Mouse (Mus musculus) ES-E14 (cell line): Measurements from ENCODE around the gene Mrtfa. TPM values are rescaled to one million over a fixed set of nuclear protein-coding genes. Genes with fewer than 3 reads are reported as not detected.

Experiments
- DNase-seq: peaks from one replicate; pipeline ENCODE4 v3.0.0-alpha.2; 2013; ENCODE audit warnings: low read depth, low spot score
- H3K27ac ChIP-seq: 2 replicates; pipeline ENCODE4 v1.5.1; 2012; ENCODE audit warnings: low read depth, mild to moderate bottlenecking, low read length, moderate library complexity, mixed read lengths; ENCODE audit not compliant: poor library complexity, insufficient read depth, severe bottlenecking
- H3K36me3 ChIP-seq: 2 replicates; pipeline ENCODE4 v1.6.1; 2012; ENCODE audit warnings: mild to moderate bottlenecking, low read length, moderate library complexity, mixed read lengths; ENCODE audit not compliant: control insufficient read depth, poor library complexity, insufficient read depth, severe bottlenecking
- H3K4me1 ChIP-seq, 2 experiments: fragments of 150-350 bp in 1 of 2; sonication (generic) in 1 of 2; 2 replicates each; pipeline ENCODE4 v1.6.1; 2012; ENCODE audit warnings: low read length in 2 of 2, mild to moderate bottlenecking in 1 of 2, mixed read lengths in 1 of 2; ENCODE audit not compliant: control insufficient read depth in 2 of 2, insufficient read depth in 2 of 2, poor library complexity in 1 of 2
- H3K4me3 ChIP-seq, 2 experiments: fragments of 150-350 bp in 1 of 2; sonication (generic) in 1 of 2; 2 replicates each; pipeline ENCODE4 v1.5.1; 2012; ENCODE audit warnings: low read length in 2 of 2, low read depth in 1 of 2, mild to moderate bottlenecking in 1 of 2, mixed read lengths in 1 of 2; ENCODE audit not compliant: insufficient read depth in 1 of 2, poor library complexity in 1 of 2, severe bottlenecking in 1 of 2
- H3K9ac ChIP-seq: 2 replicates; pipeline ENCODE4 v1.6.1; 2012; ENCODE audit warnings: low read depth, mild to moderate bottlenecking, low read length, mixed read lengths; ENCODE audit not compliant: poor library complexity, insufficient read depth, severe bottlenecking
- H3K9me3 ChIP-seq: fragments of 150-350 bp; sonication (generic); 2 replicates; pipeline ENCODE4 v1.6.1; 2012; ENCODE audit warnings: low read depth, mild to moderate bottlenecking, low read length; ENCODE audit not compliant: control insufficient read depth, insufficient read depth
- CHD2 ChIP-seq: IDR thresholded peaks from 2 replicates; pipeline ENCODE4 v1.6.1; 2014; ENCODE audit warnings: mild to moderate bottlenecking, low read depth, low read length, inconsistent platforms
- HCFC1 ChIP-seq: IDR thresholded peaks from 2 replicates; pipeline ENCODE4 v1.6.1; 2012; ENCODE audit warnings: low read length, inconsistent platforms, borderline replicate concordance; ENCODE audit not compliant: insufficient read depth
- MAFK ChIP-seq: IDR thresholded peaks from 2 replicates; pipeline ENCODE4 v1.6.1; 2014; ENCODE audit warnings: mild to moderate bottlenecking, low read depth, low read length, inconsistent platforms; ENCODE audit not compliant: insufficient read depth
- ZC3H11A ChIP-seq: IDR thresholded peaks from 2 replicates; pipeline ENCODE4 v1.6.1; 2012; ENCODE audit warnings: low read depth, mild to moderate bottlenecking, inconsistent platforms, low read length, borderline replicate concordance
- ZNF384 ChIP-seq: IDR thresholded peaks from 2 replicates; pipeline ENCODE4 v1.6.1; 2012; ENCODE audit warnings: low read depth, low read length, inconsistent platforms
- in situ Hi-C, 2 experiments: fragments of 600-800 bp; cut with MboI; formaldehyde crosslinking; loops; one replicate each; pipeline ENCODE4 v1.15.1; 2025; ENCODE audit warnings: low sequenced_read_pairs in 2 of 2, inconsistent platforms in 1 of 2; ENCODE audit not compliant: unreplicated experiment in 2 of 2
- total RNA-seq: library from RNA; depleted of rRNA; stranded (reverse); fragments of 300-350 nt; gene quantifications from 2 replicates; pipeline ENCODE4 v1.2.3, GENCODE M21; 2012

Gene Mrtfa
- total RNA-seq, 1 experiment: 16.7 TPM

GRCm38 (mm10) chr15:80988331-80988730 lies 202.2 kb downstream of the Mrtfa start:
- Histone ChIP-seq H3K36me3 (no peaks in the 10 kb centered on the region), H3K9me3 (no peaks in the 10 kb centered on the region), H3K4me1 (no peaks in the 10 kb centered on the region), H3K4me3 (no peak overlapping the region), H3K27ac (no peak overlapping the region), H3K9ac (no peak overlapping the region)
- DNase-seq: no peak
- no peak for TF ChIP-seq CHD2
- TF ChIP-seq HCFC1: no peak
- TF ChIP-seq ZNF384: no peak
- no peak for TF ChIP-seq ZC3H11A
- no peak for TF ChIP-seq MAFK
- in situ Hi-C loops: no loop called here

DNA sequence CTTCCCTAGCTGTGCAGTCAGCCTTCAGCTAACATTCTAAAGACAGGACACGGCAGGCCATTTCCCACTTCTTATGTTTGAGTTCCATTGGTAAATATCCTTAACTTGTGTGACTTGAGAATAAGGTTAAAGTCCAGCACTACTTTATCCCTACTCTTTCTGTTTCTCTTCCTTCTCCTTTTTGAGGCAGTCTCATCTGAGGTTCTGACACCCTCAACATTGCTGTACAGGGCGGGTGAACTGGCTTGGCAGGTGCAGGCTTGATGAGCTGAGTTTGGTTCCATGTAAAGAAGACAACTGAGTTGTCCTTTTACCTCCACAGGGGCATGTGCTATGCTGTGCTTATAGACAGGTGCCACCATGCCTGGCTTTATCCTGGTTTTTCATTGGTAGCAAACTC lies 207.3 kb downstream of the Mrtfa start:
- TF ChIP-seq ZC3H11A (no peak), CHD2 (no peak), ZNF384 (no peak), MAFK (no peak)
- H3K4me1 ChIP-seq: no peaks in the 10 kb centered on the region; a peak in 1 of 4 replicates
- no peak overlapping the region for H3K27ac ChIP-seq
- in situ Hi-C loops: no loop called here
- no peaks in the 10 kb centered on the region for H3K36me3 ChIP-seq
- no peaks in the 10 kb centered on the region for H3K9me3 ChIP-seq
- no peak overlapping the region for H3K9ac ChIP-seq
- no peak for DNase-seq
- H3K4me3 ChIP-seq: no peak overlapping the region

- no peaks in the 10 kb centered on the region for H3K36me3 ChIP-seq
- no peak for DNase-seq
- no peak overlapping the region for H3K4me3 ChIP-seq
- H3K27ac ChIP-seq: no peak overlapping the region
- H3K9me3 ChIP-seq: no peaks in the 10 kb centered on the region
- H3K9ac ChIP-seq: no peak overlapping the region
- TF ChIP-seq ZNF384: no peak
- no peak for TF ChIP-seq MAFK
- TF ChIP-seq CHD2: no peak
- TF ChIP-seq ZC3H11A: no peak
- TF ChIP-seq HCFC1: no peak
- peaks cover 0 to 5% of the 10 kb centered on the region in 2 experiments; a peak in 1 of 4 replicates for H3K4me1 ChIP-seq
- in situ Hi-C loops: no loop called here
These were observed 209.4 kb downstream of the Mrtfa start for GRCm38 (mm10) chr15:80981176-80981575.

GRCm38 (mm10) chr15:80979611-80980010 lies 210.9 kb downstream of the Mrtfa start:
- H3K9ac ChIP-seq: no peak overlapping the region
- H3K9me3 ChIP-seq: no peaks in the 10 kb centered on the region
- no peak overlapping the region for H3K4me3 ChIP-seq
- DNase-seq: no peak
- H3K4me1 ChIP-seq: peaks cover 0 to 5% of the 10 kb centered on the region in 2 experiments; a peak in 1 of 4 replicates
- no peak overlapping the region for H3K27ac ChIP-seq
- H3K36me3 ChIP-seq: no peaks in the 10 kb centered on the region
- in situ Hi-C loops: no loop called here
- TF ChIP-seq ZNF384 (no peak), CHD2 (no peak)

DNA sequence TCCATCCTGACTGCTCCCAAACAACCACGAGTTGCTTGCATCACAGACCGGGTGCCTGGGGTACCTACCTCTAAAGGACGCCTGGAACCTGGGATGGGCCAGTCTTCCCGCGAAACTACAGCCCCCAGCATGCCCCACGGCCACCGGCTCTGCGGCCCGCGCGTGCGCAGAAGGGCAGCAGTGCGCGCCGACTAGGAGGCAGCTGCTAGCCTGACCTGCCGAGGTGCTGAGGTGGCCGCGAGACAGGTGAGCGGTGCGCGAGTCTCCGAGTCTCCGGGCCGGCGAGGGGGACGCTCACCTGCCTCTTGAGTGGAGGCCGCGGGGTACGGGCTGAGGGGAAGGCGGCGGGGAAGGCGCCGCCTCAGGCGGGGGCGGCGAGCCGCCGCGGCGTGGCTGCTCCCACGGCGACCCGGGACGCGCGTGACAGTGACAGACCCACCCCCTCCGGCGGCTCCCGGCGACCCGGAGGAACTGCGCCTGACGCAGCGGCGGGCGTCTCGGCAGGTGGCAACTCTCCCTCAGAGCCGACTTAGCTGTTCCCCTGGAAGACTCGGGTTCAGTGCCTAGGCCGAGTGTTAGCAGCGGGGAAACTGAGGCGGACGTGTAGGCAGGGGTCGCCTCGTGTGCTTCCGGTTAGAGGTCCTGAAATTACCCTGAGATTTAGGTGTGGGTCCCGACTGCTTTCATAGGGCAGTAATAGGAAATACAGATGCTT lies 212.8 kb downstream of the Mrtfa start, which contains the start of gene Sgsm3:
Sgsm3 (plus strand) TSS at position 146 of the 715 bp plus-strand sequence.
- peak; percentile 75 for DNase-seq
- H3K9ac ChIP-seq: peak within 1 kb of the TSS; percentile 89
- H3K36me3 ChIP-seq: no peaks in the 10 kb centered on the region
- H3K4me3 ChIP-seq: peak within 1 kb of the TSS; percentile 76 to 98
- H3K27ac ChIP-seq: no peak within 1 kb of the TSS
- H3K9me3 ChIP-seq: no peaks in the 10 kb centered on the region
- in situ Hi-C loops: no loop called here
- TF ChIP-seq ZNF384 (no peak), HCFC1 (peak; percentile 97)
- H3K4me1 ChIP-seq: peaks cover 0 to 5% of the 10 kb centered on the region in 2 experiments; a peak in 1 of 4 replicates
